Mouse (Mus musculus) embryonic stem cell, embryonic (primary cell): ENCODE data around the gene Ggt7.

Source experiments
- CTCF ChIA-PET, 4 experiments: fragments of 300-600 bp in 2 of 4; fragments of 350-600 bp in 2 of 4; sonication (Branson Sonifier 250); formaldehyde crosslinking; loops; one replicate each; lab custom pipeline; 2022; ENCODE audit warnings: inconsistent platforms in 2 of 4; lab: Charles Lee
- POLR2A ChIA-PET, 4 experiments: fragments of 300-600 bp in 2 of 4; fragments of 350-600 bp in 2 of 4; sonication (Branson Sonifier 250); formaldehyde crosslinking; loops; one replicate each; lab custom pipeline; 2022; ENCODE audit warnings: antibody characterized with exemption in 4 of 4, inconsistent platforms in 1 of 4; lab: Charles Lee

Ggt7 gene

GRCm38 (mm10) chr2:155517455-155518423 lies at the start of gene Ggt7, which contains the start of gene Acss2:
Gene Ggt7, minus strand, starts transcription at chr2:155518237.
Gene Acss2, plus strand, starts transcription at chr2:155517948.
- ChIA-PET POLR2A (interaction anchor here (0.5 to 3.4 kb wide), 62 partner anchors 10 to 960 kb away, joined by 3 to 48 read pairs (median 4); partner anchors contain the start of genes Gss (in 2 of the 4), Myh7b (in 2 of the 4), Trpc4ap (in 2 of the 4) and Ahcy (in 1 of the 4)), CTCF (interaction anchor here (0.5 to 4.5 kb wide), 91 partner anchors 9 to 1999 kb away, joined by 3 to 169 read pairs (median 4); partner anchors contain the start of genes Trpc4ap (in 3 of the 4), BC029722 (in 2 of the 4), Gss (in 2 of the 4) and 6430550D23Rik (in 1 of the 4))

DNA sequence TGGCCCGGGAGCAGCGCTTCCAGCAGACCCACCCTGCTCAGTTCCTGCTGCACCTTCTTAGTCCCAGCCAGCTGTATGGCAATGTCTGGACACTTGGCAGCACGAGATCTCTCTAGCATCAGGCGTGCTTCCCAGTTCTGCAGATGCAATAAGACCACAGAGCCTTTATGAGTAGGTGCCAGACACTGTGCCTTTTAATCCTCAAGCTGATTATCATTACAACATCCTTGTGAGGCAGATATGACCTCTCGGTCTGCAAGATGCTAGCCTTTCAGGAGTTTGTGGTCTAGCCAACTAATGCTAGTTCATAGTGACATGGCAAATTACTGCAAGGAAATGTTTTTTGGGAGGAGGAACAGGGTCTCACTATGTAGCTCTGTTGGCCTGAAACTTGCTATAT lies 49.7 kb upstream of the Ggt7 start:
- POLR2A ChIA-PET, result interaction anchor here in 1 of 4 experiments (0.6 to 1.3 kb wide), 8 partner anchors 8 to 308 kb away, joined by 3 to 5 read pairs (median 3); partner anchors contain the start of genes Acss2 and Ggt7
- CTCF ChIA-PET, result no interaction called here

- CTCF ChIA-PET, result interaction anchor here in 2 of 4 experiments (0.7 kb wide), 2 partner anchors 11 to 20 kb away, joined by 3 read pairs; no protein-coding TSS in a partner anchor
These were observed 44.9 kb upstream of the Ggt7 start for GRCm38 (mm10) chr2:155562934-155563333.

GRCm38 (mm10) chr2:155562209-155562608 lies 44.2 kb upstream of the Ggt7 start:
- POLR2A ChIA-PET, result interaction anchor here in 1 of 4 experiments (1.4 kb wide), 1 partner anchor 22 kb away, joined by 5 read pairs; no protein-coding TSS in a partner anchor
- CTCF ChIA-PET, result interaction anchor here in 1 of 4 experiments (0.7 kb wide), 1 partner anchor 12 kb away, joined by 3 read pairs; no protein-coding TSS in a partner anchor

More at GRCm38 (mm10) chr2:155562934-155563333, 44.9 kb upstream of the Ggt7 start:
- POLR2A ChIA-PET, result interaction anchor here in 2 of 4 experiments (0.6 to 1.4 kb wide), 5 partner anchors 21 to 55 kb away, joined by 3 to 5 read pairs (median 4); partner anchors contain the start of gene Gss (in 1 of the 2)

DNA sequence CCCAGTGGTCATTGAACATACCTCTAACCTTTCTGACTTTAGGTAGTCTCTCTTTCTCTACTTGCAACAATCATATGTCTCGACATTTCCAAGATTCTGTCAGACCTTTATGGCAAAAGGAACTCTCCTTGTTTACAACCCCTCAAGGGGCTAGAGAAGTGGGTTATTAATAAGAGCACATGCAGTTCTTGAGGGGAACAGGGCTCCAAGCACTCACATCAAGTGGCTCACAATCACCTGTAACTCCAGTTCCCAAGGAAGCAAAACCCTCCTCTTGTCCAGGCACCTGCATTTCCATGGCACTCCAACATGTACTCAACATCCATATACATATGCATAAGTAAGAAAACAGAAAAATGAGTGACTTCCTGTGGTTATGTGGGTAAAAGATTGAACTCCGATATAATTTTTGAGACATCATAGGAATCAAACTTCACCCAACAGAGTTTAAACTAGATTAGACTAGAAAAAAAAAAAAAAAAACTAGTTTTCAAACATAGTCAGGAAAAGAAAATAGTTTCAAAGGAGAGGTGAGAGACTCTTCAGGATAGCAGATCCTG lies 36.5 kb upstream of the Ggt7 start:
- POLR2A ChIA-PET, result interaction anchor here in 1 of 4 experiments (0.7 to 1.2 kb wide), 2 partner anchors 15 to 67 kb away, joined by 3 to 4 read pairs; no protein-coding TSS in a partner anchor
- CTCF ChIA-PET, result interaction anchor here in 2 of 4 experiments (0.7 to 1.0 kb wide), 2 partner anchors 22 to 73 kb away, joined by 3 read pairs; no protein-coding TSS in a partner anchor

DNA sequence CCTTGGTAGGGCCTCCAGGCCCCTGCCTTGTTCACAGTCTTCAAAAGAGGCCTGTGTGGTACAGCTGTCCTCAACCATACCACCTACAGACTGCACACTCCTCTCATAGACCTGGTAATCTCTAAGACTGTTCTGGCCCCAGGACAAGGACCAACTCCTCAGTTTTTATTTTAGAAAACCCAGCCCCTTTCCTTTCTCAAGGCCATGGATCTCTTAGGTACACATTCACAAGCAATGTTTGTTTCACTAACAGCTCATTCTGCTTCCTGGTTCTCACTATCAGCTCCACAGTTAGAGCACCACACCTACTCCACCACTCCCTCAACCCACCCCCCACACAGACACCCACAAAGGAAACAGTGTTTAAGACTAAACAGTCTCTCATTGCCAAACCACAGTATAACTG lies 34.9 kb upstream of the Ggt7 start:
- CTCF ChIA-PET, result interaction anchor here in 3 of 4 experiments (0.5 to 1.2 kb wide), 3 partner anchors 35 to 840 kb away, joined by 3 to 5 read pairs (median 4); partner anchors contain the start of genes Acss2 (in 1 of the 3), Ggt7 (in 1 of the 3) and Mmp24 (in 1 of the 3)

GRCm38 (mm10) chr2:155552336-155552735 lies 34.3 kb upstream of the Ggt7 start:
- POLR2A ChIA-PET, result interaction anchor here in 1 of 4 experiments (0.5 kb wide), 1 partner anchor 372 kb away, joined by 4 read pairs; no protein-coding TSS in a partner anchor
- CTCF ChIA-PET, result interaction anchor here in 2 of 4 experiments (0.5 to 1.2 kb wide), 2 partner anchors 34 to 840 kb away, joined by 4 to 5 read pairs; partner anchors contain the start of genes Acss2 (in 1 of the 2) and Ggt7 (in 1 of the 2)

More for the DNA sequence above, 34.9 kb upstream of the Ggt7 start:
- POLR2A ChIA-PET, result interaction anchor here in 1 of 4 experiments (0.5 kb wide), 1 partner anchor 371 kb away, joined by 4 read pairs; no protein-coding TSS in a partner anchor

DNA sequence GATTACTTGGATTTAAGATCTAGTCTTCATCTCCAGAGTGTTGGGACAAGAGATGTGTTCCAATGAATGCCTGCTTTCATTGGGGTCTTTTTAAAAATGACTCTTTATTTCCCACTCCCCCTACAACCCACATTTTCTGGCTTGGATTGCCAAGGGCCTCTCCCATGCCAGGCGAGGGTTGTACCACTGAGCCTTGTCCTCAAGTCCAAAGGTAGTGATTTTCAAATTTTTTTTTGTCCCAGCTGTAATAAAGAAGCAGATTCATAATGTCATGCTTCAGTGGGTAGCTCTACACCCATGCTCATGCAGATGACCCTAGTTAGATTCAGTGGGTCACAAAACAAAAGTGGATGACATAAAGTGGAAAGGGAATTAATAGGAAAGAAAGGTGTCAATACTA lies 28.9 kb upstream of the Ggt7 start:
- POLR2A ChIA-PET, result interaction anchor here in 2 of 4 experiments (0.6 to 1.2 kb wide), 2 partner anchors 18 to 634 kb away, joined by 3 to 6 read pairs; no protein-coding TSS in a partner anchor
- CTCF ChIA-PET, result no interaction called here

DNA sequence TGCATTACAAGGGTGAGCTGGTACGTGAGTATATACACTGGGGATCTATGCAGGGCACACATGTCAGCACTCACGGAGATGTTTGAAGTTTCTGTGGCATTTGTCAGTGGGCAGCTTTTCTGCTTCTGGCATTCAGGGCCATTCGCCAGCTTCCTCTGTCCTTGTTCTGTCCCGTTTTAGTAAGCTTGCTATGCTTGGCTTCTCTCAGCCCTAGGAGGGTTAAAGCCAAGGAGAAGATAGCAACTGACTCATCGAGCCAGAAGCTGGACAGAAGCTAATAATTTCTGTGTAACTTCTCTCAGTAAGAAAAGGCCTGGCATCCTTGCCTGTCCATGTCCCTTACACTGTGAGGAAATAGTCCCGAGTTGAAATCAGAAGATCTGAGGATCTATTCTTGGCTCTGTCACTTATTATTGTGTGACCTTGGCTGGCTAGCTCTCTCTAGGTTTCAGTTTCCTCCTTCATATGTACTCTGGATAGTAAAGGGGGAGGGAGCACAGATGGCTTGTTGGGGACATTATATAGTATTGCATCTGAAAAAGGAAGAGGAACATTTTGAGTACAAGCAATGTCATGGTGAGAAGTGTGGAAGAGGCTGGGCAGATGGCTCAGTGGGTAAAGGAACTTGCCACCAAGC lies 22.9 kb upstream of the Ggt7 start:
- ChIA-PET POLR2A (interaction anchor here in 2 of 4 experiments (0.8 to 1.2 kb wide), 3 partner anchors 23 to 83 kb away, joined by 3 read pairs; partner anchors contain the start of genes Acss2 (in 1 of the 2) and Ggt7 (in 1 of the 2)), CTCF (interaction anchor here in 2 of 4 experiments (0.6 to 1.1 kb wide), 5 partner anchors 23 to 663 kb away, joined by 3 to 5 read pairs (median 3); partner anchors contain the start of genes Acss2 (in 1 of the 2) and Ggt7 (in 1 of the 2))

GRCm38 (mm10) chr2:155539696-155540095 lies 21.7 kb upstream of the Ggt7 start:
- CTCF ChIA-PET, result no interaction called here

GRCm38 (mm10) chr2:155538463-155539057 lies 20.5 kb upstream of the Ggt7 start:
- POLR2A ChIA-PET, result interaction anchor here in 2 of 4 experiments (0.7 kb wide), 3 partner anchors 12 to 238 kb away, joined by 3 to 4 read pairs (median 3); no protein-coding TSS in a partner anchor
- CTCF ChIA-PET, result interaction anchor here in 2 of 4 experiments (0.7 to 1.6 kb wide), 2 partner anchors 81 to 92 kb away, joined by 3 to 4 read pairs; no protein-coding TSS in a partner anchor

More at GRCm38 (mm10) chr2:155539696-155540095, 21.7 kb upstream of the Ggt7 start:
- POLR2A ChIA-PET, result no interaction called here

DNA sequence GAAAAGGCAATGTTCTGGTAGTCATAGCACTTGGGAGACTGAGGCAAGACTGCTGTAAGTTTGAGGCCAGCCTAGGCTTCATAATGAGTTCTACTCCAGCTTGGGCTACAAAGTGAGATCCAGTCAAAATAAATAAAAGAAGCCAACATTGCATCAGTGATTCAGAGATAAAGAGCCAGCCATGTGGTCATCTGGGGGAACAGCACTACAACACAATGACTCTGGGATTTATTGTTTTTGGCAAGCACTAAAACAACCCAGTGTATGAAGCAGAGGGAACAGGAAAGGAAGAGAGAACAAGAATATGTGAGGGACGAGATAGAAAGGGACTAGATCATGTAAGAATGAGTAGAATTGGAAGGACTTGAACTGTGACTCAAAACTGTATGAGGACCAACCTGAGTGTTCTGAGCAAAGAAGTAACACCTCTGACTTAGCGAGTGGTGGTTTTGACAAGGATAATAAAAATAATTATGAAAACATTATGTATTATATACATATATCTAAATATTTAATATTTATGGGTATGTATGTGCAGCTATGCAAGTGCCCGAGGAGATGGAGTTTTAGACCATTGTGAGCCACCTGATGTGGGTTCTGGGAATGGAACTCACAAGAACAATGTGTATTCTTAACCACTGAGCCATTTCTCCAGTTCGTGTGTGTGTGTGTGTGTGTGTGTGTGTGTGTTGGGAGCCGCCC lies 19.9 kb upstream of the Ggt7 start:
- CTCF ChIA-PET, result interaction anchor here in 2 of 4 experiments (0.7 to 1.6 kb wide), 2 partner anchors 82 to 93 kb away, joined by 3 to 4 read pairs; no protein-coding TSS in a partner anchor
- POLR2A ChIA-PET, result interaction anchor here in 3 of 4 experiments (0.6 to 1.4 kb wide), 6 partner anchors 12 to 395 kb away, joined by 3 to 4 read pairs (median 3); partner anchors contain the start of genes Acss2 (in 1 of the 3) and Ggt7 (in 1 of the 3)

- CTCF ChIA-PET, result interaction anchor here in 2 of 4 experiments (0.7 to 1.4 kb wide), 2 partner anchors 15 to 18 kb away, joined by 4 to 5 read pairs; partner anchors contain the start of genes Acss2 (in 1 of the 2) and Ggt7 (in 1 of the 2)
- POLR2A ChIA-PET, result interaction anchor here in 1 of 4 experiments (0.7 to 2.7 kb wide), 2 partner anchors 19 to 97 kb away, joined by 3 to 8 read pairs; partner anchors contain the start of genes Acss2 and Ggt7
These were observed 18.3 kb upstream of the Ggt7 start for GRCm38 (mm10) chr2:155536292-155536691.

DNA sequence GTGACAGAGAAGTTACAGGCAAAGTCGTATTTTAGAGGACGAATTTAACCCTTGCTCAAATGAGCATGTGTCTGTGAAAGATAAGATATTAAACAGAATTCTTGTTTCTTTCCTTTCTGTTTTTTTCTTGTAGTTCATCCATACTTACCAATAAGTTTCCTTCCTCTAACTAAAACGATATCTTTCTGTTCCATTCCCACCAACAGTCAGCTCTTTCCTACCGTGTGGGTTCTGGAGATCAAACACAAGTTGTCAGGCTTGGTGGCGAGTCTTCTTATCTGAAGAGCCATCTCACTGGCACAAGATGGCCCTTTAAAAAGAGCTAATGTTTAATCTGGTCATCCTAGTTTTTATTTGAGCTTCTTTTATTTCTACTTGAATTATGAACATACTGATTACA lies 9.3 kb upstream of the Ggt7 start:
- CTCF ChIA-PET, result interaction anchor here in 2 of 4 experiments (0.9 kb wide), 2 partner anchors 10 to 57 kb away, joined by 3 to 4 read pairs; partner anchors contain the start of gene Acss2 (in 1 of the 2)
- POLR2A ChIA-PET, result no interaction called here

GRCm38 (mm10) chr2:155524378-155524777 lies 6.3 kb upstream of the Ggt7 start:
- ChIA-PET POLR2A (interaction anchor here in 2 of 4 experiments (0.9 kb wide), 2 partner anchors 88 to 167 kb away, joined by 3 read pairs; no protein-coding TSS in a partner anchor), CTCF (interaction anchor here in 1 of 4 experiments (1.3 kb wide), 1 partner anchor 104 kb away, joined by 4 read pairs; no protein-coding TSS in a partner anchor)
